Mouse (Mus musculus) adrenal gland, postnatal 25 days (tissue): ENCODE measurements around the gene Aatk. TPM values are rescaled to one million over a fixed set of nuclear protein-coding genes. Genes with fewer than 3 reads are reported as not detected.

Experiments
- DNase-seq: peaks from one replicate; pipeline ENCODE4 v3.0.0; 2021; ENCODE audit warnings: mixed read lengths
- total RNA-seq: library from RNA; stranded (reverse); gene quantifications from 2 replicates; pipeline ENCODE4 v1.2.3, GENCODE M21; 2021

Gene Aatk
- total RNA-seq, 1 experiment from 2014 or later: 15.5 TPM

DNA sequence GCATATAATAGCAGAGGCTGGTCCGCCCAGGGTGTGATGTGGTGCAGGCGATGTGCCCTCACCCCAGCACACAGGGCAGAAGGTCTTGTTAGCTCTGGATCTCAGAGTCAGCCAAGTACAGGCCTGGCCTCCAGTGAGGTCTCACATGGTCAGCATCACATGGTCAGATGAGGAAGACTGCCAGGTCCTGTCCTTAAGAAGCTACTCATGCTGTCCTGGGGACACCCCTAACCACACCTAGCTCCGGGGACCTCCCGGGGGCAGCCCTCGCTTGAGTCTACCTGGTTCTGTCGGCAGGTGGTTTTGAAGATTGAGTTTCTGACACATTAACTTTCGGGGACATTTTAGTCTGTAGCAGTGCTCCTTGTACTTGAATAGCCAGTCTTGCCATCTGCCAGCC lies 58.6 kb downstream of the Aatk start:
- DNase-seq: no peak

DNA sequence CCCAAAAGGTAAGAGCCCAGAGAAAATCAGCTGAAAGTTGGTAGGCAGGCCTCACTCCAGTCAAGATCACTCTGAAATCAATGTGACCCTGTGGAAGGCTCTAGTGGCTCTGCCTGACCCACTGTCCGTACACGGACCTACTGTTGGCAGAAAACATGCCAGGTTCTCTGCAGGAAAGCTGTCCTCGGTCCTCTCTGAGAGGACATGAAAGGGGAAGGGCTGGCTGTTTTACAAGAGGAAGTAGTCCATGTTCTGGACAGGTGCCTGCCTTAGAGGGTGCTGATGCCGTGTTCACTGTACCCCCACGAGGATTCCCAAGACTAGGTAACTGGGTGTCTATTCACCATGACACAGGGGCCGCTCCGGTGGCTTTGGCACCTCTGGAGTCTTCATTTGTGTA lies 59.1 kb downstream of the Aatk start:
- DNase-seq: no peak

DNA sequence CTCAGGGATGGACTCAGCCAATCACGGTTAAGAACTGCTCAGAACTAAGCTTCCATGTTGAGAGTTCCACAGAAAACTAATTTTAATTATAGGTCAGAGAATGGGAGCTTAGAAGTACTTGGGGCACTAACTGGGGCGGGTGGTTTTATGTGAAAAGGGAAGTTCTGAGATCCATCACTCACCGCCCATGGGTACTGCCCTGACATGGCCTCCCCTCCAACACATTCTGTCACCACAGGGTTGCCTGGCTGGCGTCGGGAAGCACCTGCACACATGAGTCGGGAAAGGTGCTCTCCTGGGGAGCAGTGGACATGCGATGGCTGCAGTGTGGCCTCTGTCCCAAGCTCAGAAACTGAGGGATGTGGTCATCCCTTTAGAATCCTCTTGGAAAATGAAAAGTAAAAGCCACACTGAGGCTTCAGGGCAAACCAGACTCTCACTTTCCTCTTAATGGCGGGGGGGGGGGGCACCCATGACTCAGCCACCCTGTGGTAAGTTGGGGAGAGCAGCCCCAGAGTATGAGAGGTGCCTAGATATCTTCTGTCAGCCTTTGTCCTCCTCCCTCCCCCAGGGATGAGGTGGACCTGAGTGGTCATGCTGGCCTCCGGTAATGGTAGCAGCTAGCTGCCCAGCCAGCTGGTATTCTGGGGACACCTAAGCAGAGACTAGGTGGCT lies 60.1 kb downstream of the Aatk start:
- no peak for DNase-seq

DNA sequence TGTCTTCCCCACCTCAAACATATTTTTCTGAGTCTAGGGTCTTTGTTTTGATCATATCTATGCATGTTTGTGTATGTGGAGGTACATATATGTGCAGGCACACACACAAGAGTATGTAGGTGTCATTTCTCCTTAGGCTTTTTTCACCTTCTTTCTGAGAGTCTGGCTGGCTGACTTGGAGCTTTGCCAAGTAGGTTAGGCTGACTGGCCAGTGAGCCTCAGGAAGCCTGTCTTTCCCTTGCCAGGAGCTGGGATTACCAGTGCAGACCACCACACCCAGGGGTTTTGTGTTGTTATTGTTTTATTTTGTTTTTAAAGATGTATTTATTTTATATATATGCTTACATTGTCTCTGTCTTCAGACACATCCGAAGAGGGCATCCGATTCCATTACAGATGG lies 63.8 kb downstream of the Aatk start:
- DNase-seq: no peak

DNA sequence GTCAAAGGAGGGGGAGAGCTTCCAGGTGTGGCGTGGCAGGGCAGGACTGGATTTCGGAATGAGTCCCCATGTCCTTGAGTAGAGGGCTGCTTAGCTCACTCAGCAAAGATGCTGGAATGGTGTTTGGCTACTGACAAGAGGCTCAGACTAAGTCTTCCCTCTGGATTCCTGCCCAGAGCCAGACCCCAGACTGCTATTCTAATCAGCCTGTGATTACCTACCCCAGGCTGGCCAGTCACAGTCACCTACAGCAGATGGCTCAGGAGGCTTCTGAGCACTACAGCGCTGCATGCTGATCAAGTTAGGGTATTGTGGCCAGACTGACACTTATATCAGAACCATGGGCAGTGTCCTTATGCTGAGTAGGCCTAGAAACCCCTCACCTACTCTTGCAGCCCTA lies 64.7 kb downstream of the Aatk start:
- no peak for DNase-seq

DNA sequence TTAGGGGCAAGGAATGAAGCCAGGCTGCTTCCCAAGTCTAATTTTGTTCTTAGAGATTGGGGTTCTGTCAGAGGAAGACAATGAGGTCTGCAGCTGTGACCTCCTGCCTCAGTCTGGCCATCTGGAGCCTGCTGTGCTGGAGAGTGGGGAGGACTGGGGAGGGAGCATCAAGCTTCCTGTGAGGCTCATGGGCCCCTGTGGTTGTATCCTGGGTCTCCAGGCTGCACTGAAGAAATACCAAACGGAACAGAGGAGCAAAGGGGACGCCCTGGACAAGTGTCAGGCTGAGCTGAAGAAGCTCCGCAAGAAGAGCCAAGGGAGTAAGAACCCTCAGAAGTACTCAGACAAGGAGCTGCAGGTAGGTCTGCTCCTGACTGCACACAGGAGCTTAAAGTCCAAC lies 65.2 kb downstream of the Aatk start:
- no peak for DNase-seq

DNA sequence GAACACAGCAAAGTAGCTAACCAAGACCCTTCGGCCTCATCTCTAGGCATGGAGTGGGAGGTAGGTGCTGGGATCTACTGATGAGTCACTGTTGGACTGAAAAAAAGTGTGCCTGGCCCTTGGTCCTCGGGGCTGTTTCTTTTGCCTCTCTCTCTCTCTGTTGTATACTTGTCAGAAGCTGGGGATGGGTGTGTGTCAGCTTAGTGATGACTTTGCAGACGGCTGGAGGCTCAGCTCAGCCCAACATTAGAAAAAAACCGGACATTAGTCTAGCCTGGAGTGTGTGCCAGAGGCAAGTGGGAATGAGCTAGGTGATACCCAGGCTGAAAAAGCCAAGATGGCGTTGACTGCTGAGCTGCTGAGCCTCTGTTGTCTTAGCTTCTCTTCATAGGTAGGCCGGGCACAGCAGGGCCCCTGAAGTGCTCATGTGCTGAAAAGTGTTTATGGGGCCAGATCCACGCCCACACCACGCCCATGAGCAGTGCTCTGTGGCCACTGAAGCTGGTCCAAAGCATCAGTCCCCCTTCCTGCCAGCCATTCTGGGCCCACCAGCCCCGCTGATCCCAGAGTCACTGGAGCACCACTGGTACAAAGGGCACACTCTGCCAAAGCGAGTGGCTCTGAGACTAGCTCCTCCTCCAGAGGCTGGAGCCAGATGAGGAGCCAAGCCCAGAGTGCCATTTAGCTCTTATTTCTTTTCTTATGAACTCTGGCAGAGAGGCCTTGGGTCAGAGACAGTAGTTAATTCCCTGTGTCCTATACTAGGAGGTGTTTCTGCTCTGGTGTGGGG lies 67.2 kb downstream of the Aatk start:
- no peak for DNase-seq

DNA sequence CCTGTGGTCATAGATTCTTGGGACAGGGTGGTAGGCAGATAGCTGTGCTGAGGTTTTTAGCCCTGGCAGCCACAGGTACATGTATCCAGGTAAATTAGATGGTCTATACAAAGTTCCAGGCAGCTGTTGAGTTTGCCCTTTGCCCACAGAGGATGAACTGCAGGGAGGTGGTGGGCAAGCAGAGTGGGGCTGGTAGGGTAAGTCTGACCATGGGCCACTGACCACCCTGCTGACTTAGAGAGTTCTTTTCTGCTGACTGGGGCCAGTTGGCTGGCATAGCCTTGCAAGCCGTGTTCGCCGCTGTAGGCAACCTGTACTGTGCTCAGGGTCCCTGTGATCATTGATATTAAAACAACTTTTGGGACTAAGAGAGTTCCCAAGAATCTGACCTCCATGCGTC lies 68.3 kb downstream of the Aatk start:
- DNase-seq: no peak

DNA sequence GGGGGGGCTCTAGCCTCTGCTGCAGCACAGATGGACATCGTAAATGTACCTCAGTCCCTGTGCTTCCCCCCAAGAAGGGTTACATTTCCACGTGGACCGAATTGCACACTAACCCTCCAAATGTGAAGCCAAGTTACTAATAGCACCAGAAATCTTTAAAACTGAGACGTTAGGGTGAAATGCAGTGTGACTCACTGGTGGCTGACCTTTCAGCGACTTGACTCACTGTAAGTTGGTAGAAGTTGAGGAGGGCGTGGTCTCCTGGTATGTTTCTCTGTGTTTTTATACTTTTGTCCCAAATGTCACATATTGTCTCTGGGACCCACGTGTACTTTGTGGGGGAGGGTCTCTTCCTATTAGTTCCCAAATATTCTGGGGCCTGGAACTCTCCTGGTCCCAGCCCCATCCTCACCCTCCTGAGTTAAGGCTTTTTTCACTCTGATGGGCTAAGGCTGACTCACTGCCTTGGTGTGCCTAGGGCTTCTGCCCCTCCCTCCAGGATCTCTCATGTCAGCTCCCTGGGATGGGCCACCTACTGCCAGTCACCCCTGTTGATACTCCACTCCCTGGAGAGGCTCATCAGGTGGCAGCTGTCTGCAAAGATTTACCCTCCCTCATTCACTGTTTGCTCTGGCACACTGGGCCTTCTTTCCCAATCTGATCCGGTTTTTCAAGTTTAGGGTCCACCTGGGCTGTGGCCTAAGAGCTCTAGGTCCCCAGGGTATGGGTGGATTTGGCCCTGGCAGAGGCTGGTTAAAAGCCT lies 71.0 kb downstream of the Aatk start:
- peak; percentile 51 for DNase-seq

DNA sequence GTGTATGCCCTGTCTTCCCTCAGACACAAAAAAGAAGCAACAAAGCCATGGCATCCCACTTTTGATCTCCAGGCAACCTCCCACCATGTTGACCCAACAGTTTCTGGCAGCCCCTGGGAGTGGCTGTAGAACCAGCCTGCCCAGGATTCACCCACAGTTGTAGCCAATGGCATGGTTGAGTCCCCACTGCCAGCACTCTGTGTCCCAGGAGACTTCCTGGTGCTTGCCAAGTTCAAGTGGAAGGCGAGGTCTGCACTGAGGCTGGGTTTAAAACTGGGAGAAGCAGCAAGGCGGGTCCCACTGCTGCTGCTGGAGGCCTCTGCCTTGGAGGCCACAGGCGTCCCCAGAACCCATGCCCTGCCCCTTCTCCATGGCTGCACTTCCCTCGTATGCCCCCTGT lies 73.2 kb downstream of the Aatk start:
- peak; percentile 26 for DNase-seq

DNA sequence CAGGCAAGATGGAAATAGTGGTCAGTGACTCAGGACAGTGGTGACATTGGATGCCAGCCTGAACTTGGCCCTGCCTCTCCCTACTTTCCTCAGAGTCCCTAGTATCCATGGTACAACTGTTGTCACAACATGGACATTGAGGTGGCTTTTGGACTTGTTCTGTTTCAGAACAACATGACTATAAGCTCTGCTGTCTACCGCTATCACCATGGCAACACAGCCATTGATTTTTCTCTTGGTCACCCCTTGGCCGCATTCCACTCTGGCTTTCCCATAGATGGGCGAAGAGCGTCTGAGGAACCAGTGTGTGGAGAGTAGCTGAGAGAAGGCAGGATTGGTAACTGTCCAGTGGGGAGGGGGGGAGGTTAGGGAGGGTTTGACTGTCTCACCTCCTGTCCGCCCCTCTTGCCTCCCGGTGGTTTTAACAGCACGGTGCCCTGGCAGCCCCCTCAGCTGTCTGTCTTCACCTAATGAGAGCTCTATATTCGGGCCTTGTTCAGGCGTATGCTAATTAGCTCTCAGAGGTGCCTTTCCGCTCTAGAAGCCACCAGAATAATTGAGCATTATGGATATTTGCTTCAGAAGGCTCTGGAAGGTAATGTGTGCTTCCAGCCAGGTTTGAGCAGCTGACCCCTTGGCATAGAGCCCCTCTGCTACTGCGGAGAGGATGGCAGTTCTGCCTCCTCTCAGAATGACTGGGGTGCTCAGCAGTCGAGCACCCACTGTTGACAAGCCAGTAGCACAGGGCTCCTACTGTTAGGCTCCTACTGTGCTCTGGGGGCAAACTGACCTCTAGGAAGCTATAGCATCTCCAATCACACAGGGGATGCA lies 76.7 kb downstream of the Aatk start:
- no peak for DNase-seq

DNA sequence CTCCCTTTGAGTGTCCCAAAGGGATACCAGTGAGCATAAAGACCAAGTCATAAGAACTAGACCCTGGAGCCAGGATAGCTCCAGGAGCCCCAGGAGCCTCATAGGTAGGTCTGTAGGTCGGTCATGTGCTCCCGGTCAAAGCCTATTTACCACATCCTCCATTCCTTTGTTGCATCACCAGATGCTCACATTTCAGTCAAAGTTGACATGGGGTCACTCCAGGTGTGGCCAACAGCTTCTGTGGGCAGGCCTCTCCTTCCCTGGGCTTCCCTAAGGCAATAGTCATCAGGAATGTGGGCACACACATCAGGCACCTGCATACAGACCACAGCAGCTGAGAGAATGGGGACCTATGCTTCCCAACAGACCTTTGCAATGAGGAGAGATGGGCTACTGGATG lies 79.1 kb downstream of the Aatk start:
- no peak for DNase-seq

DNA sequence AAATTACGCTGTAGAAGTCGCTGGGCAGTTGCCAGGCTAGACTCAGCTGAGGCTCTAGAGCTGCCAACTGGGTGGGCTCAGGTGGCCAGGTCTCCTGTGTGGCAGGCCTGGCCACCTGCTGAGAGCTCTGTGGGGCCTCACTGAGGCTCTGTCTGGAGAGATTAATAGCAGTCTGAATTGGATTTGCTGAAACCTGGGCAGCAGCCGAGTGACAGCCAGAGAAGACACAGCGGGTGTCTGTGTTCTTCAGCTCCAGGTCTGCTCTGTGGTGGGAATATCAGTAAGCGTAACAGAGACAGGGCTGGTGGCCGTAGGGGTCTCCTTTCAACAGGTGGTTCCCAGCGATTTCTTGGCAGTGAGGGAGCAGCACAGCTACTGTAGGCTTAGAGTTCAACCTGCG lies 79.6 kb downstream of the Aatk start:
- DNase-seq: no peak

DNA sequence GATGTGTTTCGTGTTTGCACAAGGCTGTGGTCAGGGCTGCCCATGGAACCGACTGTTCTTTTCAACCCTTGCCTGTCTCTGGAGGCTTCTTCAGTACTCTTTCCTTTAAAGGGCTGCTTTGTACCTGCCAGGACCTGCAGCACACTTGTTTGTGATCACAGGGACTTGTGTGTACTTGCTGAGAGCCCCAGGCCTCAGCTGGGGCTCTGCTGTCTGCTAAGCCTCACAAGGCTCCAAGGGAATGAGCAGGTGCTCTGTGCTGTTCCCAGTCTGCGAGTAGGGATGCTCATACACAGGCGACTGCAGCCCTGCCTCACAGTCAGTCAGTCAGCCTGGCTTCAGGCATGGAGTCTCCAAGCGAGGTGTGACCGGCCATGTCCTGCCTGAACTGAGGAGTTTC lies 80.7 kb downstream of the Aatk start:
- no peak for DNase-seq

DNA sequence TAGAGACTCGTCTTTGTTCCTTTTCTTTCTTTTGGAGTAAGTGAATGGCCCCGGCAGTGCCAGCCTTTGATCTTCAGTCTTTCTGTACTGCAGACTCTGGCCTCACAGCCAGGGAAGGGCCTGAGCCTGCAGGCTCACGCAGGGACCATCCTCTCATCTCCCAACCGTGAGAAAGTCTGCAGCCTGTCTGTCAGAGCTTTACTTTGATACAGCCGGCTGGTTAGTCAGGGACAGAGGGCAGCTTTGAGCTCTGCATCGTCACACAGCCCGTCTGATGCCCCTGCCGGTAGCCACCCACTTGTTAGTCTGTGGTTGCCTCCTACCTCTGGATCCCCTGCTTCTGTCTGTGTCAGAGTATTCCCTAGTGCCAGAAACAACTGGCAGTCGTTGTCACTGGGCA lies 81.9 kb downstream of the Aatk start:
- DNase-seq: no peak

DNA sequence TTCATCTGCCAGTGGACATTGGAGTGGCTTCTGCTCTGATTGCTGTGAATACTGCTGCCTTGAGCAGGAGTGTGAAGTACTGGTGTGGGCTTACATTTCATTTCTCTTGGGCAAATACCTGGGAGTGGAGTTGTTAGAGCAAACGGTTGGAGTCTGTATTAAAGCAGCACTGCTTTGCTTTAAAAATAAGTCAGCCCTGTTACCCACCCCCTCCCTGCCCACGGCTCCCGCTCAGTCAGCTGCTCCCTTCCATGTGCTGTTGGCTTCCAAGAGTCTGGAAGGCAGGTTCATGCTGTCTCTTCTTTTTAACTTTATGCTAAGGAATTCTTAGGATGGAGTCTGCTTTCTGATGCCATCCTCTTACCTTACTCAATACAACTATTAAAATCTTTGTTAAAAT lies 85.5 kb downstream of the Aatk start:
- DNase-seq: no peak

DNA sequence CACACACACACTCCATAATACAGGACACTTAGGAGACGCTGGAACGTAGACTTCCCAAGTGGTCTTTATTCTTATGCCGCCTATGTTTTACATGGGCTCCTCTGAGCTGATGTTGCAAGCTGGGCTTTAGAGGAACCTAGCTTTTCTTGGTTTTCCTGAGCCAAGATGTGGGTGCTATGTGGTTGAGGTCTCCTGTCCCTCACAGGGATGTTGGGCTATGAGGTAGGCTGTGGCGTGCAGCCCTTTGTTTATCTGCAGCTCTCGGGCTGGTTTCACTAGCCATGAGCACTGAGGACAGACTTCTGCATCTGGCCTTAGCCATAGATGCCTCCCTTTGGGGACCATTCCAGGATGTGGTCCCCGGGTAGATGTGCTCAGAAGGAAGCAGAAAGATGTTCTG lies 86.3 kb downstream of the Aatk start:
- no peak for DNase-seq

DNA sequence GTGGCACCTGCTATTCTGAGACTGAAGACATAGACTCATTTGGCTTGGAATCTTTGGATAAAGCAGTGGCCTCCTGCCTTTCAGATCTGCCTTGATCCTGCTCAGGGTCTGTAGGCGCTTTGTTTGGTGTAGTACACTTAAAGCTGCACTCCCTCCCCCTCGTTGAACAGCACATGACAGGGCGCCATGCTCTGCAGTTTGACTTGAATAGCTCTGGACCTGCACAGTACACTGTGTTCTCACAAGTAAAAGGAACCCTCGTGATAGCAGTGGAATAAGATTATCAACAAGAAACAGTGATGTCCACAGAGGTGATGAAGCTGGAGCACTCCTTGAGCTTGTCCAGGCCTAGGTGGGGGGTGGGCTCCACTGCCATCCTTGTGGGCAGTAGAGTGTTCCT lies 87.3 kb downstream of the Aatk start:
- DNase-seq: no peak

DNA sequence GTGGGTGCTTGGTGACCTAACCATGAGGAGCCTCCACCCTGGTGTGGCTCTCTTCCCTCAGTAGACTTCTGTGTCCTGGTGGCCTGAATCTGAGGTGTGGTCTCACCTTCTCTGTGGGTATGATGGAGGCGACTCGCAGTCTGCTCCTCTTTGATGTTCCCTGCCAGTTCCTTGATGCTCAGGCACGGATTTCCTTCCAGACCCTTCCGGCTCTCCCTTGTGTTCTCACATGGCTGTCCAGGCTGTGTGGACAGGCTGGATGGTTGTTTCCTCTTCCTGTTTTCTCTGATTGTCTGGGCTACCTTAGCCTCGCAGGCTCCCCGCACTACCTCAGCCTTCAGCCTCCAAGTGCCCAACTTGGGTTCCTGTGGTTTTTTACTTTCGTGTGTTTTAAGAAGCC lies 88.1 kb downstream of the Aatk start:
- DNase-seq: no peak
